Mouse (Mus musculus) CH12.LX (cell line): ENCODE data around the gene Sp100. TPM values are rescaled to one million over a fixed set of nuclear protein-coding genes. Genes with fewer than 3 reads are reported as not detected.
A peak's percentile ranks its signal among the peaks of the same experiment; 100 is the strongest.

Source experiments
- DNase-seq: peaks from one replicate; pipeline ENCODE4 v3.0.0-alpha.2; 2013; ENCODE audit errors: extremely low read depth
- H3K27ac ChIP-seq: 2 replicates; pipeline ENCODE4 v1.5.1; 2012; ENCODE audit warnings: low read depth, mild to moderate bottlenecking, control low read depth, moderate library complexity; ENCODE audit not compliant: insufficient read depth
- H3K27me3 ChIP-seq: replicated peaks from 2 replicates; pipeline ENCODE3; 2012; ENCODE audit warnings: inconsistent platforms
- H3K36me3 ChIP-seq, 2 experiments: replicated peaks in 1 of 2; 2 replicates each; pipeline versions ENCODE3 to v1.6.1; 2012; ENCODE audit warnings: inconsistent platforms in 1 of 2, low read length in 1 of 2, mild to moderate bottlenecking in 1 of 2, mixed read lengths in 1 of 2, moderate library complexity in 1 of 2; ENCODE audit not compliant: control insufficient read depth in 1 of 2, insufficient read depth in 1 of 2
- H3K4me1 ChIP-seq, 2 experiments: 2 replicates each; pipeline ENCODE4 v1.6.1; 2012; ENCODE audit warnings: inconsistent platforms in 1 of 2, moderate library complexity in 1 of 2; ENCODE audit not compliant: insufficient read depth in 2 of 2, control insufficient read depth in 1 of 2
- H3K4me2 ChIP-seq: 2 replicates; pipeline ENCODE4 v1.6.1; 2012; ENCODE audit warnings: low read depth, mild to moderate bottlenecking, control low read depth; ENCODE audit not compliant: poor library complexity, insufficient read depth, severe bottlenecking
- H3K4me3 ChIP-seq, 3 experiments: fragments of 150-350 bp in 1 of 3; sonication (generic) in 1 of 3; replicated peaks in 1 of 3; 2 replicates each; pipeline versions ENCODE3 to v1.5.1; 2011 to 2012; ENCODE audit warnings: low read depth in 2 of 3, low read length in 2 of 3, mild to moderate bottlenecking in 2 of 3, moderate library complexity in 2 of 3, control low read depth in 1 of 3, improper control_type of control experiment in 1 of 3, inconsistent platforms in 1 of 3, mixed read lengths in 1 of 3; ENCODE audit not compliant: poor library complexity in 1 of 3
- H3K79me2 ChIP-seq: replicated peaks from 2 replicates; pipeline ENCODE4 v1.6.1; 2012; ENCODE audit warnings: mild to moderate bottlenecking, moderate library complexity; ENCODE audit not compliant: control insufficient read depth, poor library complexity, insufficient read depth, severe bottlenecking; ENCODE audit errors: extremely low read depth
- H3K9ac ChIP-seq: 2 replicates; pipeline ENCODE4 v1.6.1; 2012; ENCODE audit warnings: low read depth, mild to moderate bottlenecking, control low read depth, moderate library complexity; ENCODE audit not compliant: insufficient read depth
- H3K9me3 ChIP-seq: replicated peaks from 2 replicates; pipeline ENCODE3; 2012; ENCODE audit warnings: low read length, inconsistent platforms, mixed read lengths
- BHLHE40 ChIP-seq: IDR thresholded peaks from 2 replicates; pipeline ENCODE4 v1.6.1; 2011; ENCODE audit warnings: mild to moderate bottlenecking, low read depth, low read length, improper control_type of control experiment
- CHD1 ChIP-seq: IDR thresholded peaks from 2 replicates; pipeline ENCODE4 v1.6.1; 2012; ENCODE audit warnings: low read depth, low read length, improper control_type of control experiment, inconsistent platforms
- CHD2 ChIP-seq: IDR thresholded peaks from 2 replicates; pipeline ENCODE4 v1.6.1; 2011; ENCODE audit warnings: low read length, improper control_type of control experiment
- E2F4 ChIP-seq: IDR thresholded peaks from 2 replicates; pipeline ENCODE4 v1.6.1; 2011; ENCODE audit warnings: low read depth, low read length, improper control_type of control experiment; ENCODE audit not compliant: insufficient replicate concordance
- ELF1 ChIP-seq: IDR thresholded peaks from 2 replicates; pipeline ENCODE4 v1.6.1; 2014; ENCODE audit warnings: low read depth, mild to moderate bottlenecking, inconsistent platforms, low read length, improper control_type of control experiment
- EP300 ChIP-seq: IDR thresholded peaks from 2 replicates; pipeline ENCODE4 v1.6.1; 2011; ENCODE audit warnings: low read length, improper control_type of control experiment
- ETS1 ChIP-seq: conservative IDR thresholded peaks from 2 replicates; pipeline ENCODE4 v1.6.1; 2012; ENCODE audit warnings: low read depth, mild to moderate bottlenecking, inconsistent platforms, low read length, improper control_type of control experiment, moderate library complexity
- GABPA ChIP-seq: IDR thresholded peaks from 2 replicates; pipeline ENCODE4 v1.6.1; 2012; ENCODE audit warnings: low read depth, low read length, improper control_type of control experiment, inconsistent platforms; ENCODE audit not compliant: insufficient replicate concordance
- HCFC1 ChIP-seq: IDR thresholded peaks from 2 replicates; pipeline ENCODE4 v1.6.1; 2012; ENCODE audit warnings: low read depth, mild to moderate bottlenecking, inconsistent platforms, low read length, improper control_type of control experiment
- IRF4 ChIP-seq: IDR thresholded peaks from 2 replicates; pipeline ENCODE4 v1.6.1; 2014; ENCODE audit warnings: low read depth, mild to moderate bottlenecking, inconsistent platforms, low read length, improper control_type of control experiment
- JUN ChIP-seq: IDR thresholded peaks from 2 replicates; pipeline ENCODE4 v1.6.1; 2011; ENCODE audit warnings: low read depth, mild to moderate bottlenecking, low read length, improper control_type of control experiment, moderate library complexity; ENCODE audit not compliant: insufficient read depth
- JUND ChIP-seq: conservative IDR thresholded peaks from 2 replicates; pipeline ENCODE4 v1.6.1; 2011; ENCODE audit warnings: low read depth, low read length, improper control_type of control experiment
- KAT2A ChIP-seq: IDR thresholded peaks from 2 replicates; pipeline ENCODE4 v1.6.1; 2012; ENCODE audit warnings: low read length, improper control_type of control experiment, inconsistent platforms; ENCODE audit not compliant: insufficient replicate concordance
- MAFK ChIP-seq: IDR thresholded peaks from 2 replicates; pipeline ENCODE4 v1.6.1; 2011; ENCODE audit warnings: low read length, improper control_type of control experiment; ENCODE audit not compliant: insufficient replicate concordance
- MAX ChIP-seq: IDR thresholded peaks from 2 replicates; pipeline ENCODE4 v1.6.1; 2011; ENCODE audit warnings: low read length, improper control_type of control experiment
- MAZ ChIP-seq: IDR thresholded peaks from 2 replicates; pipeline ENCODE4 v1.6.1; 2012; ENCODE audit warnings: low read depth, mild to moderate bottlenecking, inconsistent platforms, low read length, improper control_type of control experiment, moderate library complexity
- MEF2A ChIP-seq: IDR thresholded peaks from 2 replicates; pipeline ENCODE4 v1.6.1; 2014; ENCODE audit warnings: low read depth, mild to moderate bottlenecking, inconsistent platforms, low read length, improper control_type of control experiment, borderline replicate concordance
- MYC ChIP-seq: IDR thresholded peaks from 2 replicates; pipeline ENCODE4 v1.6.1; 2011; ENCODE audit warnings: low read depth, mild to moderate bottlenecking, improper control_type of control experiment, low read length
- NELFE ChIP-seq: IDR thresholded peaks from 2 replicates; pipeline ENCODE4 v1.6.1; 2011; ENCODE audit warnings: low read depth, low read length, improper control_type of control experiment
- PAX5 ChIP-seq: IDR thresholded peaks from 2 replicates; pipeline ENCODE4 v1.6.1; 2012; ENCODE audit warnings: low read length, inconsistent platforms, mixed read lengths
- POLR2A ChIP-seq: IDR thresholded peaks from 2 replicates; pipeline ENCODE4 v1.6.1; 2011; ENCODE audit warnings: low read depth, mild to moderate bottlenecking, improper control_type of control experiment, low read length
- POLR2AphosphoS2 ChIP-seq: IDR thresholded peaks from 2 replicates; pipeline ENCODE4 v1.6.1; 2011; ENCODE audit warnings: low read depth, low read length, improper control_type of control experiment
- RAD21 ChIP-seq: IDR thresholded peaks from 2 replicates; pipeline ENCODE4 v1.6.1; 2011; ENCODE audit warnings: low read depth, mild to moderate bottlenecking, low read length, improper control_type of control experiment, moderate library complexity
- SIN3A ChIP-seq: IDR thresholded peaks from 2 replicates; pipeline ENCODE4 v1.6.1; 2012; ENCODE audit warnings: low read length, improper control_type of control experiment, inconsistent platforms
- SMC3 ChIP-seq: IDR thresholded peaks from 2 replicates; pipeline ENCODE4 v1.6.1; 2011; ENCODE audit warnings: low read depth, low read length, improper control_type of control experiment
- TBP ChIP-seq: conservative IDR thresholded peaks from 2 replicates; pipeline ENCODE4 v1.6.1; 2011; ENCODE audit warnings: low read depth, low read length, improper control_type of control experiment
- TCF12 ChIP-seq: IDR thresholded peaks from 2 replicates; pipeline ENCODE4 v1.6.1; 2014; ENCODE audit warnings: low read depth, mild to moderate bottlenecking, inconsistent platforms, low read length, improper control_type of control experiment
- ZKSCAN1 ChIP-seq: IDR thresholded peaks from 2 replicates; pipeline ENCODE4 v1.6.1; 2012; ENCODE audit warnings: low read depth, inconsistent platforms, low read length, improper control_type of control experiment, borderline replicate concordance
- dilution Hi-C: fragments of 300-500 bp; cut with MboI; formaldehyde crosslinking; loops from 2 replicates; pipeline ENCODE4 v1.14.3; 2020; ENCODE audit warnings: low sequenced_read_pairs; ENCODE audit not compliant: extremely low pct_unique_long_range_greater_than_20kb, extremely low pct_ligation_motif_present
- in situ Hi-C: fragments of 300-500 bp; cut with MboI; formaldehyde crosslinking; loops from 3 replicates; pipeline ENCODE4 v1.14.3; 2019; ENCODE audit warnings: low sequenced_read_pairs, low pct_ligation_motif_present, low pct_unique_long_range_greater_than_20kb, mixed read lengths
- polyA plus RNA-seq: library from polyadenylated mRNA; unstranded; fragments of >175 nt; gene quantifications from 2 replicates; pipeline ENCODE4 v1.2.1, GENCODE M21; 2012; ENCODE audit warnings: low read depth; ENCODE audit not compliant: insufficient read length
- total RNA-seq, 2 experiments: library from RNA; depleted of rRNA; stranded (reverse); fragments of 300-350 nt in 1 of 2; fragments of >200 nt in 1 of 2; gene quantifications; 2 replicates each; pipeline ENCODE4 v1.2.3; 2012 to 2014

Gene Sp100
- total and polyA plus RNA-seq, 3 experiments = 24.7 to 74.0 (median 59.5) TPM

- H3K4me1 ChIP-seq = peaks cover 19 to 60% of the 10 kb centered on the region in 2 experiments
- H3K9ac ChIP-seq = no peak overlapping the region
- no peak overlapping the region for H3K4me3 ChIP-seq
- dilution Hi-C loops = no loop called here
- DNase-seq = peak; percentile 91
- H3K4me2 ChIP-seq = 0 out of 2 replicates have a peak overlapping the region, but pooled peaks have one; percentile 30
- in situ Hi-C loops = no loop called here
- H3K27ac ChIP-seq = peak overlapping the region; percentile 84
- no peaks in the 10 kb centered on the region for H3K27me3 ChIP-seq
- H3K36me3 ChIP-seq = peaks cover 0 to 25% of the 10 kb centered on the region in 2 experiments
- peaks cover 5% of the 10 kb centered on the region for H3K9me3 ChIP-seq
- peak; percentile 64 for TF ChIP-seq BHLHE40
- no peak for TF ChIP-seq ZKSCAN1
- no peak for TF ChIP-seq MAFK
- TF ChIP-seq HCFC1 = peak; percentile 65
- peak; percentile 80 for TF ChIP-seq MEF2A
- peak; percentile 96 for TF ChIP-seq EP300
- TF ChIP-seq JUN = peak; percentile 90
- TF ChIP-seq ELF1 = peak; percentile 76
- TF ChIP-seq MAZ = 0 out of 2 replicates have a peak, but pooled peaks have one; percentile 45
- peak; percentile 62; the same call in 1 of the 2 replicates for TF ChIP-seq CHD2
- TF ChIP-seq IRF4 = peak; percentile 97
- TF ChIP-seq PAX5 = no peak
- TF ChIP-seq POLR2A = peak; percentile 60
- TF ChIP-seq MYC = peak; percentile 76; the same call in 1 of the 2 replicates
- TF ChIP-seq KAT2A = 0 out of 2 replicates have a peak, but pooled peaks have one; percentile 20
- TF ChIP-seq JUND = peak; percentile 97
- peak; percentile 86 for TF ChIP-seq ETS1
- no peak for TF ChIP-seq CHD1
- TF ChIP-seq SIN3A = peak; percentile 63; the same call in 1 of the 2 replicates
- peak; percentile 7 for TF ChIP-seq RAD21
- TF ChIP-seq TCF12 = peak; percentile 95
- 0 out of 2 replicates have a peak, but pooled peaks have one; percentile 53 for TF ChIP-seq POLR2AphosphoS2
- TF ChIP-seq TBP = peak; percentile 55; the same call in 1 of the 2 replicates
- TF ChIP-seq E2F4 = no peak
- TF ChIP-seq SMC3 = peak; percentile 19; the same call in 1 of the 2 replicates
- peak; percentile 32; the same call in 1 of the 2 replicates for TF ChIP-seq NELFE
- peak; percentile 47; the same call in 1 of the 2 replicates for TF ChIP-seq MAX
- no peak for TF ChIP-seq GABPA
- TF ChIP-seq, all 38 proteins: peak for 22
- H3K79me2 ChIP-seq = peaks cover 8% of the 10 kb centered on the region
Measured at GRCm38 (mm10) chr1:85739819-85740218, 90.0 kb downstream of the Sp100 start.
